22 mouse cellular contexts compared by ENCODE assay signal in the genomic region with DNA sequence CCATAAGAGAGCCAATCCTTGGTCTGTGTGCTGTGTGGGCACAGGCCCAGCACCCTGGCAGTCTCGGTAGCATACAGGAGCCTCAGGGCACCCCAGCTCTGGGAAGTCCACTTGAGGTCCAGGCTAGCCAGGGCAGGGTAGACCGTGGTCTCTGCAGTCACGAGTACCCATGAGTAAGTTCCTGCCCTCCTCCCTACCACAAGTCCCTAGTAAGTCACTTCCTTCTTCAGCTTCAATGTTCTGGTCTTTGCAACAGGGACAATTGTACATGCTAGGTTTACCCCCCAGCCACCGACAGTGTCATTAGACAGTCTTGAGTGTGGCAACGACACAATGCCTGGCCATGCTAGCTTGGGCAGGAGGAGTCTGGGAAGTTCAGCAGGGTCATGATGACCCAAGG. TPM values are rescaled to one million over a fixed set of nuclear protein-coding genes. Genes with fewer than 3 reads are reported as not detected.
A peak's percentile ranks its signal among the peaks of the same experiment; 100 is the strongest.
DNase-seq lines count a peak whose midpoint lies in the region; ATAC-seq lines count a peak whose summit lies in the region.
"Had no signal": no experiment of that assay in that cellular context is flagged by ENCODE, and none has a peak within 500 bp of the region (broad histone marks: within the 10 kb centered on the region; RNA-seq: fewer than 3 reads in every experiment).

No protein-coding gene starts in this region.

- DNase-seq in heart, adult 11 months, result peak; percentile 95
- peak; percentile 45 for DNase-seq in lung, postnatal 36 days
- DNase-seq in lung, postnatal 14 days, result no peak
- DNase-seq in left cerebral cortex, postnatal 25 days (ENCODE audit: low spot score in 2 of 2), result no peak
- DNase-seq in forebrain, embryonic 14.5 days (ENCODE audit: low spot score), result no peak
- DNase-seq: cerebellum, adult 9-10 months; gastrocnemius, postnatal 25 days; kidney, postnatal 4 days; thymus, adult 2 months had no signal

- no peak overlapping the region for H3K4me3 ChIP-seq in heart, embryonic 12.5 days
- H3K4me3 ChIP-seq in forebrain, embryonic 14.5 days (ENCODE audit: low read depth, low read length), result no peak overlapping the region
- H3K4me3 ChIP-seq: embryonic facial prominence, embryonic 13.5 days; forebrain, embryonic 15.5 days; midbrain, embryonic 12.5 days; myocyte; stomach, embryonic 15.5 days had no signal

- no peak overlapping the region for H3K27ac ChIP-seq in heart, embryonic 12.5 days (ENCODE audit: poor library complexity, severe bottlenecking)
- no peak overlapping the region for H3K27ac ChIP-seq in forebrain, embryonic 14.5 days (ENCODE audit: low read depth, low read length)
- H3K27ac ChIP-seq: embryonic facial prominence, embryonic 13.5 days; forebrain, embryonic 15.5 days; midbrain, embryonic 12.5 days; stomach, embryonic 15.5 days had no signal

- H3K9ac ChIP-seq in heart, embryonic 12.5 days, result no peak overlapping the region
- no peak overlapping the region for H3K9ac ChIP-seq in forebrain, embryonic 14.5 days (ENCODE audit: low read length)
- H3K9ac ChIP-seq: embryonic facial prominence, embryonic 13.5 days; forebrain, embryonic 15.5 days; midbrain, embryonic 12.5 days; stomach, embryonic 15.5 days had no signal

- WGBS in heart, embryonic 12.5 days, result 85% methylated on average over 5 of the region's 5 CpGs
- 89% methylated on average over 5 of the region's 5 CpGs for WGBS in forebrain, embryonic 14.5 days

- peaks cover 44% of the 10 kb centered on the region for H3K36me3 ChIP-seq in heart, embryonic 12.5 days
- H3K36me3 ChIP-seq in forebrain, embryonic 14.5 days (ENCODE audit: control insufficient read depth, insufficient read depth, low read length), result peaks cover 57% of the 10 kb centered on the region

- no peak for ATAC-seq in heart, embryonic 12.5 days (ENCODE audit: insufficient number of reproducible peaks, low FRiP score)
- ATAC-seq in hematopoietic stem cell, adult 5-6 weeks (replicated peaks in 1 of 2; ENCODE audit: insufficient read depth in 1 of 2, low FRiP score in 2 of 2, low TSS enrichment in 1 of 2, low read depth in 1 of 2, poor library complexity in 2 of 2, severe bottlenecking in 2 of 2), result peak; percentile 68 to 79
- peak; percentile 27 for ATAC-seq in neutrophil, adult 5-6 weeks (ENCODE audit: extremely low read depth, insufficient number of reproducible peaks, low FRiP score, poor library complexity, severe bottlenecking)
- no peak for ATAC-seq in forebrain, embryonic 14.5 days
- ATAC-seq: forebrain, embryonic 15.5 days had no signal

- H3K4me1 ChIP-seq in heart, embryonic 12.5 days (replicated peaks), result peaks cover 23% of the 10 kb centered on the region
- no peaks in the 10 kb centered on the region for H3K4me1 ChIP-seq in forebrain, embryonic 14.5 days (ENCODE audit: control insufficient read depth, insufficient read depth, low read length)

- no peaks in the 10 kb centered on the region for H3K9me3 ChIP-seq in heart, embryonic 12.5 days (replicated peaks)
- no peaks in the 10 kb centered on the region for H3K9me3 ChIP-seq in forebrain, embryonic 14.5 days (replicated peaks; ENCODE audit: control insufficient read depth, low read length)
- H3K9me3 ChIP-seq: embryonic facial prominence, embryonic 13.5 days; forebrain, embryonic 15.5 days; midbrain, embryonic 12.5 days; stomach, embryonic 15.5 days had no signal

- no peaks in the 10 kb centered on the region for H3K27me3 ChIP-seq in heart, embryonic 12.5 days (replicated peaks)
- no peaks in the 10 kb centered on the region for H3K27me3 ChIP-seq in forebrain, embryonic 14.5 days (replicated peaks; ENCODE audit: control insufficient read depth, insufficient read depth, low read length)
- H3K27me3 ChIP-seq: embryonic facial prominence, embryonic 13.5 days; stomach, embryonic 15.5 days had no signal

- no peak overlapping the region for H3K4me2 ChIP-seq in heart, embryonic 12.5 days
- no peak overlapping the region for H3K4me2 ChIP-seq in forebrain, embryonic 14.5 days (ENCODE audit: low read length)
- H3K4me2 ChIP-seq: embryonic facial prominence, embryonic 13.5 days; forebrain, embryonic 15.5 days; midbrain, embryonic 12.5 days; stomach, embryonic 15.5 days had no signal

- intact Hi-C loops in left cerebral cortex, postnatal 25 days (cut with DNase I), result no loop called here

RNA-seq across cellular contexts. Expression of gene B3gnt8, which starts 6.2 kb away (rescaled TPM):
- polyA plus RNA-seq in heart, embryonic 12.5 days (2016; fragmentation: Nextera tagmentation; extraction: Ambion mirVana), result 6.2 and 7.1 TPM in 2 replicates
- 1.8 and 4.7 TPM in 2 replicates for total RNA-seq in hematopoietic stem cell, adult 5-6 weeks (2017)
- 31.7 and 33.4 TPM in 2 replicates for total RNA-seq in neutrophil, adult 5-6 weeks (2017)
- under 1 TPM; 0.34 to 0.82 TPM for total RNA-seq in left cerebral cortex, postnatal 25 days (2021)
- polyA plus RNA-seq in forebrain, embryonic 14.5 days (2014; fragmentation: Nextera tagmentation; extraction: Ambion mirVana), result 0.43 and 0.58 TPM in 2 replicates

RNA-seq across cellular contexts. Expression of gene Dmac2, which starts 13.5 kb away (rescaled TPM):
- 55.3 and 56.2 TPM in 2 replicates for polyA plus RNA-seq in heart, embryonic 12.5 days (2016; fragmentation: Nextera tagmentation; extraction: Ambion mirVana)
- total RNA-seq in hematopoietic stem cell, adult 5-6 weeks (2017), result 33.7 and 50.9 TPM in 2 replicates
- total RNA-seq in neutrophil, adult 5-6 weeks (2017), result 129 and 155 TPM in 2 replicates
- total RNA-seq in left cerebral cortex, postnatal 25 days (2021), result 10 to 100 TPM; 45.7 to 45.9 TPM
- polyA plus RNA-seq in forebrain, embryonic 14.5 days (2014; fragmentation: Nextera tagmentation; extraction: Ambion mirVana), result 29.9 and 36.0 TPM in 2 replicates

RNA-seq across cellular contexts. Expression of gene Erich4, which starts 17.0 kb away (rescaled TPM):
- not detected in 2 replicates for polyA plus RNA-seq in heart, embryonic 12.5 days (2016; fragmentation: Nextera tagmentation; extraction: Ambion mirVana)
- not detected in 2 replicates for total RNA-seq in hematopoietic stem cell, adult 5-6 weeks (2017)
- not detected in 2 replicates for total RNA-seq in neutrophil, adult 5-6 weeks (2017)
- not detected for total RNA-seq in left cerebral cortex, postnatal 25 days (2021)
- polyA plus RNA-seq in forebrain, embryonic 14.5 days (2014; fragmentation: Nextera tagmentation; extraction: Ambion mirVana), result not detected in 2 replicates
- total RNA-seq: gastrocnemius, postnatal 25 days; left cerebral cortex, postnatal 36 days; liver, adult 2 months; MEL had no signal
- polyA plus RNA-seq: embryonic facial prominence, embryonic 13.5 days; forebrain, embryonic 15.5 days; hindbrain, embryonic 11.5 days; liver, adult 2 months; midbrain, embryonic 12.5 days; myocyte; neural tube, embryonic 14.5 days; thymus, adult 2 months had no signal

RNA-seq across cellular contexts. Expression of gene Bckdha, which starts 26.1 kb away (rescaled TPM):
- 48.1 and 52.9 TPM in 2 replicates for polyA plus RNA-seq in heart, embryonic 12.5 days (2016; fragmentation: Nextera tagmentation; extraction: Ambion mirVana)
- total RNA-seq in hematopoietic stem cell, adult 5-6 weeks (2017), result 33.2 and 61.3 TPM in 2 replicates
- 34.4 and 37.0 TPM in 2 replicates for total RNA-seq in neutrophil, adult 5-6 weeks (2017)
- total RNA-seq in left cerebral cortex, postnatal 25 days (2021), result 10 to 100 TPM; 31.8 to 33.8 TPM
- 65.1 and 69.7 TPM in 2 replicates for polyA plus RNA-seq in forebrain, embryonic 14.5 days (2014; fragmentation: Nextera tagmentation; extraction: Ambion mirVana)

RNA-seq across cellular contexts. Expression of gene Exosc5, which starts 26.3 kb away (rescaled TPM):
- polyA plus RNA-seq in heart, embryonic 12.5 days (2016; fragmentation: Nextera tagmentation; extraction: Ambion mirVana), result 35.3 and 37.2 TPM in 2 replicates
- 32.5 and 48.8 TPM in 2 replicates for total RNA-seq in hematopoietic stem cell, adult 5-6 weeks (2017)
- total RNA-seq in neutrophil, adult 5-6 weeks (2017), result 33.1 and 40.1 TPM in 2 replicates
- total RNA-seq in left cerebral cortex, postnatal 25 days (2021), result 10 to 100 TPM; 24.0 to 24.4 TPM
- polyA plus RNA-seq in forebrain, embryonic 14.5 days (2014; fragmentation: Nextera tagmentation; extraction: Ambion mirVana), result 49.4 and 53.9 TPM in 2 replicates

Comparison
In these comparisons a context has a peak if more than half of its experiments do, and no peak if none do; other contexts are left out.
1. DNase-seq: peak in heart, adult 11 months (single experiment) and lung, postnatal 36 days (single experiment); none in lung, postnatal 14 days (single experiment), left cerebral cortex, postnatal 25 days (0 of 2) and forebrain, embryonic 14.5 days (single experiment).
2. ATAC-seq: peak in hematopoietic stem cell, adult 5-6 weeks (2 of 2) and neutrophil, adult 5-6 weeks (single experiment); none in heart, embryonic 12.5 days (single experiment) and forebrain, embryonic 14.5 days (single experiment).